Mouse (Mus musculus) heart, embryonic 14.5 days (tissue): ENCODE results near the gene Spns3. TPM values are rescaled to one million over a fixed set of nuclear protein-coding genes. Genes with fewer than 3 reads are reported as not detected.

Experiments used
- ATAC-seq: fragments of 200-750 bp; cut with Nextera tagmentation; 2 replicates; pipeline ENCODE4 v1.8.0; 2017; ENCODE audit warnings: low read depth, moderate TSS enrichment; ENCODE audit not compliant: insufficient number of reproducible peaks, insufficient read depth, low FRiP score
- H3K27ac ChIP-seq, 2 experiments: fragments of 200-500 bp in 1 of 2; fragments of 300-500 bp in 1 of 2; sonication (generic) in 1 of 2; replicated peaks in 1 of 2; 2 replicates each; pipeline ENCODE4 v1.5.1; 2012 to 2014; ENCODE audit warnings: low read depth in 2 of 2, low read length in 2 of 2, control low read depth in 1 of 2, mild to moderate bottlenecking in 1 of 2, mixed read lengths in 1 of 2; ENCODE audit not compliant: control insufficient read depth in 1 of 2, insufficient read depth in 1 of 2
- H3K27me3 ChIP-seq: fragments of 300-500 bp; sonication (generic); 2 replicates; pipeline ENCODE4 v1.6.1; 2014; ENCODE audit warnings: mild to moderate bottlenecking, low read length, control low read depth; ENCODE audit not compliant: control insufficient read depth, insufficient read depth
- H3K36me3 ChIP-seq: fragments of 300-500 bp; sonication (generic); 2 replicates; pipeline ENCODE4 v1.6.1; 2014; ENCODE audit warnings: mild to moderate bottlenecking, control low read depth, low read length, mixed read lengths; ENCODE audit not compliant: control insufficient read depth, insufficient read depth
- H3K4me1 ChIP-seq, 2 experiments: fragments of 200-500 bp in 1 of 2; fragments of 300-500 bp in 1 of 2; sonication (generic) in 1 of 2; 2 replicates each; pipeline ENCODE4 v1.6.1; 2012 to 2014; ENCODE audit warnings: low read length in 2 of 2, control low read depth in 1 of 2, mixed read lengths in 1 of 2; ENCODE audit not compliant: control insufficient read depth in 2 of 2, insufficient read depth in 2 of 2
- H3K4me2 ChIP-seq: fragments of 300-500 bp; sonication (generic); 2 replicates; pipeline ENCODE4 v1.6.1; 2014; ENCODE audit warnings: mild to moderate bottlenecking, low read length
- H3K4me3 ChIP-seq, 2 experiments: fragments of 200-500 bp in 1 of 2; fragments of 300-500 bp in 1 of 2; sonication (generic) in 1 of 2; 2 replicates each; pipeline ENCODE4 v1.5.1; 2012 to 2014; ENCODE audit warnings: low read length in 2 of 2, mild to moderate bottlenecking in 2 of 2, control low read depth in 1 of 2, low read depth in 1 of 2, moderate library complexity in 1 of 2; ENCODE audit not compliant: control insufficient read depth in 1 of 2, insufficient read depth in 1 of 2
- H3K9ac ChIP-seq: fragments of 300-500 bp; sonication (generic); 2 replicates; pipeline ENCODE4 v1.6.1; 2014; ENCODE audit warnings: mild to moderate bottlenecking, low read length
- H3K9me3 ChIP-seq: fragments of 300-500 bp; sonication (generic); 2 replicates; pipeline ENCODE4 v1.6.1; 2016; ENCODE audit warnings: low read length, control low read depth; ENCODE audit not compliant: control insufficient read depth
- WGBS: fragments of 180-500 bp; shearing (Covaris S2); extraction: QIAGEN DNeasy Blood & Tissue Kit; methylation state at CpG from one replicate; pipeline ENCODE4 v1.1.7; 2014; 5-methylcytosine and 5-hydroxymethylcytosine counted together
- polyA plus RNA-seq: library from polyadenylated mRNA; unstranded; fragments of >200 nt; fragmentation: Nextera tagmentation; extraction: Ambion mirVana; gene quantifications from 2 replicates; pipeline ENCODE4 v1.2.1, GENCODE M21; 2014

Spns3 gene
- polyA plus RNA-seq, 1 experiment from 2014 or later = 0.09 TPM

DNA sequence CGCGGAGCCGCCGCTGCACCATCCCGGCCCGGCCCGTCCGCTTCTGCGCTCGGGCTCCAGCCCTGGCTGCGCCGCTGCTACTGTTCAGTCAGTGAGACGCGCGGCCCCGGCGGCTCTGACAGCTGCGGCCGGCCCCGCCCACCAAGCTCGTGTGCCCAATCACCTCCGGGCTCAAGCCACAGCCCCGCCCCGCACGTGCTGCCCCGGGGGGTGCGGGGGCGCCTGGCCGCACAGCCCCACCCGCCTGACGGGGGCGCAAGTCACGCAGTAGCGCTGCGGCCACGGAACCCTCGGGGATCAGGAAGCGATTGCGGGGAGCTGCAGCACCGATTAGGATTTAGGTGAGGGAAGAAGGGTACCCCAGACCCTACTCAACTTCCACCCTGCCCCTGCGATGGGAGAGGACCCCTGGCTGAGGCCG, 60.4 kb downstream of the Spns3 start, which contains the start of gene Spns2:
Gene Spns2, minus strand, starts transcription at position 24 of the 421 bp plus-strand sequence.
- peaks cover 27% of the 10 kb centered on the region for H3K27me3 ChIP-seq
- H3K36me3 ChIP-seq = no peaks in the 10 kb centered on the region
- peaks cover 3 to 13% of the 10 kb centered on the region in 2 experiments; a peak in 3 of 4 replicates for H3K4me1 ChIP-seq
- peak within 1 kb of the TSS; percentile 48 to 62 for H3K4me3 ChIP-seq
- no peaks in the 10 kb centered on the region for H3K9me3 ChIP-seq
- peak; percentile 82 for ATAC-seq
- H3K4me2 ChIP-seq = peak within 1 kb of the TSS; percentile 98
- H3K27ac ChIP-seq = no peak within 1 kb of the TSS
- under 1% methylated on average over 42 of the region's 42 CpGs for WGBS
- H3K9ac ChIP-seq = peak within 1 kb of the TSS; percentile 67

DNA sequence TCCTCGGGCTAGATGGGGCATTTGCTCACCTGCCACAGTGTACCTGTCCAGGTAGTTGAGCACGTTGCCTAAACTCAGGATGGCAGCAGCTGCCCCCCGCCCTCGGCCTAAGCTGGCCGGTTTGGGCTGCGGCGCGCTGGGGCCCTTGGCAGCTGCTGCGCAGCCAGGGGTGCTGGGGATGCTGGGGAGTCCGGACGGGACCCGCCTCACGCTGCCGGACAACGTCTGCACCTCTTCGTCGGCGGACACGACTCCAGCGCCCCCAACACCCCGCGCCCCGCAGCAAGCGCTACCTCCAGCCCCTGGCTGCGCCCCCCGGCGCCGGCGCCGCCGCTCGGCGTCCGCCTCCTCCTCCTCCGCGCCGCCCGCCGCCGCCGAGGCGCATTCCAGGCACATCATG, 60.9 kb downstream of the Spns3 start:
- Histone ChIP-seq H3K4me2 (peak overlapping the region; percentile 98), H3K9ac (peak overlapping the region; percentile 67), H3K4me1 (peaks cover 3 to 13% of the 10 kb centered on the region in 2 experiments; a peak in 3 of 4 replicates), H3K4me3 (peak overlapping the region; percentile 48 to 62), H3K27me3 (peaks cover 27% of the 10 kb centered on the region), H3K36me3 (no peaks in the 10 kb centered on the region), H3K27ac (no peak overlapping the region), H3K9me3 (no peaks in the 10 kb centered on the region)
- ATAC-seq = peak; percentile 6; the same call in 1 of the 2 replicates
- WGBS = under 1% methylated on average over 36 of the region's 42 CpGs

DNA sequence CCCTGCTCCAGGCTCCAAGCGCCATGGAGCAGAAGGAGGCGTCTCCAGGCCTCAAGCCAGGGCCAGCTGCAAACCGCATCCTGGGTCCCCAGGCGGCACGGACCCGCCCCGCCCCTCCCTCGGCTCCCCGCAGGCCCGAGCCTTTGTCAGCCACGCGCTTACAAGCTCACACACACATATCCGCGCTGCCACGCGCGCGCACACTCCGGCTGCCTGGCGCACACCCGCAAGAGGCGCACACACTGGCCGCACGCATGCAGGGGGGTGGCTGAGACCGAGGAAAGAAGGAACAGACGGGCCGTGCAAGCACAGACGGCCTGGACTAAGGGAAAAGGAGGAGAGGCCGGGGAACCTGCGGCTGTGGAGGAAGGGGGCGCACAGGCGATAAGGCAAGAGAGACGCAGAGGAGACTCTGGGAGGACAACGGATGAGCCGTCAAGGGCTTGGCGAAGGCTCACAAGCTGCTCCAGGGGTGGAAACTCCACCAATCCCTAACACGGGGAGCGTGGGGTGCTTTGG, 61.5 kb downstream of the Spns3 start:
- no peaks in the 10 kb centered on the region for H3K9me3 ChIP-seq
- peak overlapping the region; percentile 67 for H3K9ac ChIP-seq
- H3K4me3 ChIP-seq = peak overlapping the region; percentile 48 to 62
- H3K36me3 ChIP-seq = no peaks in the 10 kb centered on the region
- peaks cover 27% of the 10 kb centered on the region for H3K27me3 ChIP-seq
- H3K4me1 ChIP-seq = peaks cover 3 to 13% of the 10 kb centered on the region in 2 experiments; a peak in 3 of 4 replicates
- under 1% methylated on average over 38 of the region's 38 CpGs for WGBS
- no peak overlapping the region for H3K27ac ChIP-seq
- H3K4me2 ChIP-seq = peak overlapping the region; percentile 98
- no peak for ATAC-seq

DNA sequence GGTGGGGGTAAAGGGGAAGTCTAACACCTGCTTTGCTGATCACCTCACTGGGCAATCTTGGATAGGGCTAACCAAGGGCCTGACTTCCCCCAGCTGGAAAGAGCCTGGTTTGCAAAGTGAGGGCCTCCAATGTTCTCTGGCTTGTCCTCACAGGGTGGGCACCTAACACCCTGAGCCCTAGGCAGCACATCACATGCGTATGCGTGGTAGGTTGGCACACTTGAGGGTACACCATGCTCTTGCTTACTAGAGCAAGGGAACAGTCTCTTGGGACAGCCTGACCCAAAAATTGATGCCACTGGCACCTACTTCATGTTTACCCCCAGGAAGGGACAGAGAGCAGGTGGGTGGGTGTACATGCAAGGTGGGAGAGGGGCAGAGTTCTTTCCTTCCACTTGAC, 62.6 kb downstream of the Spns3 start:
- Histone ChIP-seq H3K9ac (no peak overlapping the region), H3K36me3 (no peaks in the 10 kb centered on the region), H3K9me3 (no peaks in the 10 kb centered on the region), H3K4me3 (peak overlapping the region in 1 of 2 experiments; percentile 62; a peak in 1 of 4 replicates), H3K27me3 (peaks cover 27% of the 10 kb centered on the region), H3K27ac (no peak overlapping the region), H3K4me2 (peak overlapping the region; percentile 98), H3K4me1 (peaks cover 5 to 13% of the 10 kb centered on the region in 2 experiments)
- WGBS = 88% methylated on average over 2 of the region's 2 CpGs
- no peak for ATAC-seq

DNA sequence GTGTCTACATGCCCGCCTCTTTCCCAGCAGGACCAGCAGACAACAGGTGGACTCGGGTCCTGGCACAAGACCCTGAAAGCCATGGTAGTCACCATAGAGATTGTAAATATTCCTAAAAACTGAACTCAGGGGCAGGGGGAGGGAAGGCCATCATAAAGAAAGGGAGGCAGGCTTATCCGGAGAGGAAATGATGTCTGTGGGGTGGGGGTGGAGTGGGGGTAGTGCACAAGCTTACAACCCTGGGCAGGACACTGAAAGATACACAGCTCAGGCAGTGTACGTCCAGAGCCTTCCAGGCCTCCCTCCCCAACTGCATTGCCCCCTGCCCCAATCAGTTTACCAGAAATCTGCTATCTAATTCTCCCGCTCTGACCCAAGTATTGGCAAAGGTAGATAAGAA, 63.1 kb downstream of the Spns3 start:
- no peaks in the 10 kb centered on the region for H3K9me3 ChIP-seq
- H3K27ac ChIP-seq = no peak overlapping the region
- peaks cover 7 to 17% of the 10 kb centered on the region in 2 experiments for H3K4me1 ChIP-seq
- ATAC-seq = no peak
- 49% methylated on average over 5 of the region's 5 CpGs for WGBS
- H3K4me3 ChIP-seq = no peak overlapping the region
- no peak overlapping the region for H3K9ac ChIP-seq
- peak overlapping the region; percentile 98 for H3K4me2 ChIP-seq
- H3K27me3 ChIP-seq = peaks cover 27% of the 10 kb centered on the region
- H3K36me3 ChIP-seq = no peaks in the 10 kb centered on the region

DNA sequence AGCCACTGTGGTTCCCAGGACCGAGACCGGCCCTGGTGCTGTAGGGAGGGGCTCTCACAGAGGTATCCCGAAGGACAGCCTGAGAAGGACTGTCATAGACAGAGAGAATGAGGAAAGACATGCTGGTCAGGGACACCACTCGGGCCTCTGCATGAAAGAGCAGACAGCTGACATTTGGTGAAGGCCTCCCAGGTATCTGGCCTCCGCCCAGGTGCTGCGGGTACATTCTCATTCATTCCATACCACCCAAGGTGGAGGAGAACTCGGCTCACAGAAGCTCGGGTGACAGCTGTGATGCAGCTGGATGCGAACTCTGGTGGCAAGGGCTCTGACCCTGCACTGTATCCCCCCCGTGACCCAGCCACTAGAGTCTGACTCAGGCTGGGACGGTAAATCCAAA, 64.3 kb downstream of the Spns3 start:
- no peak for ATAC-seq
- WGBS = 70% methylated on average over 11 of the region's 11 CpGs
- Histone ChIP-seq H3K4me3 (no peak overlapping the region), H3K27me3 (peaks cover 27% of the 10 kb centered on the region), H3K4me1 (peaks cover 12 to 20% of the 10 kb centered on the region in 2 experiments), H3K4me2 (no peak overlapping the region), H3K36me3 (no peaks in the 10 kb centered on the region), H3K9me3 (no peaks in the 10 kb centered on the region), H3K27ac (no peak overlapping the region), H3K9ac (no peak overlapping the region)

DNA sequence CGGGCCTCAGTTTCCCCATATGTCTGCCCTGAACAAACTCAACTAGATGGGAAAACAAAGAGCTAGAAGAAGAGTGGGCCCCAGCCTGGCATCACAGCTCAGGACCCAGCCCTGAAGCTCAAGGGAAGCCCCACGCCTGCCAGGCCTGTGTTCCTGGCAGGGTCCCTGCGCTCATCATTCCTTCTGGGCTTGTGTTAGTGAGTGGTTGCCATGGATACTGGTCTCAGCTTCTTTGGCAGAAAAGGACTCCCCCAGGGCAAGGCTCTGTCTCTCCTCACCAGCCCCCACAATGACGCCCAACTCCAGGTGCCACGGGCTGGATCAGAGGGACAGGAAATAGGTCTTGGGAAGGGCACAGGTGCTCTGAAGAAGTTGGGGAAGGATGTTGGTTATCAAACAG, 65.1 kb downstream of the Spns3 start:
- H3K4me2 ChIP-seq = no peak overlapping the region
- ATAC-seq = no peak
- no peaks in the 10 kb centered on the region for H3K36me3 ChIP-seq
- H3K4me1 ChIP-seq = peaks cover 12 to 20% of the 10 kb centered on the region in 2 experiments
- no peak overlapping the region for H3K9ac ChIP-seq
- 73% methylated on average over 5 of the region's 5 CpGs for WGBS
- no peak overlapping the region for H3K27ac ChIP-seq
- no peaks in the 10 kb centered on the region for H3K9me3 ChIP-seq
- H3K4me3 ChIP-seq = no peak overlapping the region
- peaks cover 27% of the 10 kb centered on the region for H3K27me3 ChIP-seq

DNA sequence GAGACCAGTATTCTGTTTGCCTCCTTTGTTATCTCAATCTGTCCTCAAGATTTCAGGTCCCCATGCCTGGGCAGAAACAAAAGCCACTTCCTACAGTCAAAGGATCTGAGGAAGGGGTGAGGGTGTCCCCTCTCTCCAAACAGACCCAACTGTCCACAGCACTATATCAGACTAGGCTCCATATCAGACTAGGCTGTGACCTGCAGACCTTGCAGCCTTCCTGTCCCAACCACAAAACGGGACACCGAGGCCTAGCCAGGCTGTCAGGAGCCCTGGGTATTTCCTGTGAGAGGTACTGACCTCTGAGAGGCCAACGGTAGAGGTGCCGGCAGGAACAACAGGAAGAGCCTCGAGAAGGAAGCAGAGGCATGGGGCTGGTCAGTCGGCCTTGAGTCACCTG, 65.8 kb downstream of the Spns3 start:
- Histone ChIP-seq H3K4me2 (no peak overlapping the region), H3K4me1 (peaks cover 12 to 20% of the 10 kb centered on the region in 2 experiments), H3K9ac (no peak overlapping the region), H3K27me3 (peaks cover 26% of the 10 kb centered on the region), H3K4me3 (no peak overlapping the region), H3K27ac (no peak overlapping the region), H3K9me3 (no peaks in the 10 kb centered on the region), H3K36me3 (no peaks in the 10 kb centered on the region)
- 28% methylated on average over 6 of the region's 6 CpGs for WGBS
- ATAC-seq = no peak
